Mouse (Mus musculus) intestine, postnatal 0 days (tissue): ENCODE results near the gene Msh4. TPM values are rescaled to one million over a fixed set of nuclear protein-coding genes. Genes with fewer than 3 reads are reported as not detected.

Experiments
- ATAC-seq: fragments of 200-750 bp; cut with Nextera tagmentation; 2 replicates; pipeline ENCODE4 v1.8.0; 2017; ENCODE audit warnings: mild to moderate bottlenecking, moderate TSS enrichment, moderate library complexity
- H3K27ac ChIP-seq: fragments of 300-500 bp; sonication (generic); 2 replicates; pipeline ENCODE4 v1.5.1; 2014; ENCODE audit warnings: mild to moderate bottlenecking, low read depth, low read length, moderate library complexity
- H3K27me3 ChIP-seq: fragments of 300-500 bp; sonication (generic); replicated peaks from 2 replicates; pipeline ENCODE4 v1.6.1; 2014; ENCODE audit warnings: low read length, mixed read lengths; ENCODE audit not compliant: control insufficient read depth, insufficient read depth
- H3K36me3 ChIP-seq: fragments of 300-500 bp; sonication (generic); 2 replicates; pipeline ENCODE4 v1.6.1; 2014; ENCODE audit warnings: mild to moderate bottlenecking, moderate library complexity; ENCODE audit not compliant: control insufficient read depth, insufficient read depth
- H3K4me1 ChIP-seq: fragments of 300-500 bp; sonication (generic); replicated peaks from 2 replicates; pipeline ENCODE4 v1.6.1; 2014; ENCODE audit warnings: antibody characterized with exemption, low read length, mixed read lengths; ENCODE audit not compliant: control insufficient read depth, insufficient read depth
- H3K4me2 ChIP-seq: fragments of 300-500 bp; sonication (generic); replicated peaks from 2 replicates; pipeline ENCODE4 v1.6.1; 2014; ENCODE audit warnings: low read depth, mild to moderate bottlenecking, moderate library complexity
- H3K4me3 ChIP-seq: fragments of 300-500 bp; sonication (generic); 2 replicates; pipeline ENCODE4 v1.5.1; 2014; ENCODE audit warnings: low read depth, low read length
- H3K9ac ChIP-seq: fragments of 300-500 bp; sonication (generic); 2 replicates; pipeline ENCODE4 v1.6.1; 2014; ENCODE audit warnings: mild to moderate bottlenecking, low read depth, low read length
- H3K9me3 ChIP-seq: fragments of 300-500 bp; sonication (generic); 2 replicates; pipeline ENCODE4 v1.6.1; 2016; ENCODE audit warnings: mixed run types; ENCODE audit not compliant: control insufficient read depth
- CTCF ChIP-seq: sonication (generic); IDR thresholded peaks from 2 replicates; pipeline ENCODE4 v1.5.1; 2016; ENCODE audit warnings: low read depth, mild to moderate bottlenecking, control low read depth, antibody characterized with exemption, moderate library complexity
- WGBS: fragments of 180-500 bp; shearing (Covaris S2); extraction: QIAGEN DNeasy Blood & Tissue Kit; methylation state at CpG from one replicate; pipeline ENCODE4 v1.1.7; 2014; 5-methylcytosine and 5-hydroxymethylcytosine counted together
- polyA plus RNA-seq: library from polyadenylated mRNA; unstranded; fragments of >200 nt; fragmentation: Nextera tagmentation; extraction: Ambion mirVana; gene quantifications from 2 replicates; pipeline ENCODE4 v1.2.1, GENCODE M21; 2015

Gene Msh4
- polyA plus RNA-seq, 1 experiment from 2014 or later = 0.04 TPM

DNA sequence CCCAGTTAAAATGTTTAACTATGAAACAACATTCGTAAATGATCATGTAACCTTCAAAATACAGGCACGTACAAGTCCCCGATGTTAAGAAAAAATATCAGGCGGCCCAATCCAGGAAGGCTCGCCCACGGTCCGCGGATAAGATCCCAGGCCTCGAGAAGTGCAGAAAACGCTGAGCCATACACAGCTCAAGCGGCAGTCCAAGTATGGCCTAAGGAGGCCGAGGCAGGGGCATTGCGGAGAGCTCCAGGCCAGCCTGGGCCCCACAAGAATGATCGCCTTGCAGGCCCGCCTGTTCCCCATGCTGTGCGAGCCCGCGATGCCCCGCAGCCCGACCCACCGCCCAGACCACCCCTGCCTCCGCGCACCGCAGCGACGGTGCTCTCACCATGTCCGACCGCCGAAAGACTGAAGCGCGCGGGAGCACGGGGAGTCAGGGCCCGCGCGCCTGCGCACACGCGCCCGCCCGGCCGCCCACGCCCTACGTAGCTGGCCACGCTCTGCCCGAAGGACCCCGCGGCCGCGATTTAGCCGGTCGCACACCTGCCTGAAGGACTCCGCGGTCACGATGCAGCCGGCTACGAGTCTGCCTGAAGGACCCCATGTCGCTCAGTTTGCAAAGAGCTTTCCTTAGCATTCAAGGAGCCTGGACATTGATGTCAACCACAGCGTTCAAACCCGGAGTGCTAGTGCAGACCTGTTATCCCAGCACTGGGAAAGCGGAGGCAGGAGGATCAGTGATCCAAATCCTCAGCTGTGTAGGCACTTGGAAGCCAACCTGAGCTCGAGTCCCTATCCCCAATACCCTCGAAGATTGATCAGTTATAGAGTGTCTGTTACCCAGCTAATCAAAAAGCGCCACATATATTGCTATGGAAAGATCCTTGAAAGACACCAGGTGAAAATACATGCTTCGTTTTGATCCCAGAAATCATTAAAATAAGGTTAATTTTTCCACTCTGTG is 6.9 kb upstream of the Msh4 start, which contains the start of gene Rabggtb:
TSS of gene Rabggtb (minus strand) at position 464 of the 964 bp plus-strand sequence.
- under 1% methylated on average over 65 of the region's 65 CpGs for WGBS
- peak within 1 kb of the TSS; percentile 88 for H3K9ac ChIP-seq
- H3K4me2 ChIP-seq = peak within 1 kb of the TSS; percentile 75
- peaks cover 15% of the 10 kb centered on the region for H3K4me1 ChIP-seq
- H3K36me3 ChIP-seq = peaks cover 34% of the 10 kb centered on the region
- H3K4me3 ChIP-seq = peak within 1 kb of the TSS; percentile 84
- no peaks in the 10 kb centered on the region for H3K27me3 ChIP-seq
- no peaks in the 10 kb centered on the region for H3K9me3 ChIP-seq
- H3K27ac ChIP-seq = peak within 1 kb of the TSS; percentile 88
- TF ChIP-seq CTCF = 0 out of 2 replicates have a peak, but pooled peaks have one; percentile 10
- ATAC-seq = peak; percentile 96

- Histone ChIP-seq H3K4me3 (peak overlapping the region; percentile 84), H3K9me3 (no peaks in the 10 kb centered on the region), H3K27me3 (no peaks in the 10 kb centered on the region), H3K9ac (peak overlapping the region; percentile 88), H3K27ac (peak overlapping the region; percentile 88), H3K4me1 (peaks cover 15% of the 10 kb centered on the region), H3K36me3 (peaks cover 34% of the 10 kb centered on the region), H3K4me2 (peak overlapping the region; percentile 75)
- no peak for TF ChIP-seq CTCF
- WGBS = 1% methylated on average over 12 of the region's 12 CpGs
- ATAC-seq = no peak
Observed at GRCm38 (mm10) chr3:153911882-153912440, 6.0 kb upstream of the Msh4 start.

DNA sequence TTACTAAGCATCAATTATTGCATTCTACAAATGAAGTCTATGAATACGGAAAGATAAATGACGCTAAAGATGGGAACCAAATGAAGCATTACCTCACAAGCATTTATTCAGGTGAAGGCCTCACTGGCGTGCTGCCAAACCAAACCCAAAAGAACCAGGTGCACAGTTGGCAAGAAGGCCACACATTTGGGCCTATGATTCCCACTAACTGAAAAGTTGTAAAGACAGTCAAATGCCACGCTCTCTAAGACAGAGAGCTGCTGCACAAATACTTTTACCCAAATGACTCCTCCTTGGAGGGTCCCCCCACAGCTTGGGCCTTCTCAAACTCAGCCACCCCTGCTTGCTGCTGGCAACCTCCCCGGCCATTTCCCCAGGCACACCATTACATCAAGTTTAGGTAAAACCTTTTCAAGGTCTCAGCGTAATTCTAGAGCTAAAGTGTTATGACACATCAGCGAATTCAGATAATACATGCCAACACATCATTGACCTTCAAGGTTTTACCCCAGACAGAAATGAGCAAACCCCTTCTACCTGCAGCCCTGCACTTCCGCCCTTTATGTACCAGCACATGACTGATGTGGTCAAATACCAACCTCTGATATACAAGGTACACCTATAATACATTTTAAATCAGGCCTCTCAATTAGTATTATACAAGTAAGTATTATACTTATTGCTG is 5.4 kb upstream of the Msh4 start:
- ATAC-seq = no peak
- TF ChIP-seq CTCF = no peak
- H3K9me3 ChIP-seq = no peaks in the 10 kb centered on the region
- peaks cover 15% of the 10 kb centered on the region for H3K4me1 ChIP-seq
- peak overlapping the region; percentile 57 for H3K27ac ChIP-seq
- H3K27me3 ChIP-seq = no peaks in the 10 kb centered on the region
- peak overlapping the region; percentile 75 for H3K4me2 ChIP-seq
- H3K36me3 ChIP-seq = peaks cover 41% of the 10 kb centered on the region
- 22% methylated on average over 8 of the region's 8 CpGs for WGBS
- peak overlapping the region; percentile 84 for H3K4me3 ChIP-seq
- peak overlapping the region; percentile 88 for H3K9ac ChIP-seq

- H3K36me3 ChIP-seq = peaks cover 49% of the 10 kb centered on the region
- no peak for TF ChIP-seq CTCF
- peak overlapping the region; percentile 42 for H3K9ac ChIP-seq
- H3K4me3 ChIP-seq = peak overlapping the region; percentile 84; the same call in 1 of the 2 replicates
- 45% methylated on average over 7 of the region's 7 CpGs for WGBS
- peak overlapping the region; percentile 68 for H3K27ac ChIP-seq
- peaks cover 15% of the 10 kb centered on the region for H3K4me1 ChIP-seq
- no peaks in the 10 kb centered on the region for H3K9me3 ChIP-seq
- H3K4me2 ChIP-seq = peak overlapping the region; percentile 75
- ATAC-seq = no peak
- H3K27me3 ChIP-seq = no peaks in the 10 kb centered on the region
Observed at GRCm38 (mm10) chr3:153910489-153910888, 4.6 kb upstream of the Msh4 start.

DNA sequence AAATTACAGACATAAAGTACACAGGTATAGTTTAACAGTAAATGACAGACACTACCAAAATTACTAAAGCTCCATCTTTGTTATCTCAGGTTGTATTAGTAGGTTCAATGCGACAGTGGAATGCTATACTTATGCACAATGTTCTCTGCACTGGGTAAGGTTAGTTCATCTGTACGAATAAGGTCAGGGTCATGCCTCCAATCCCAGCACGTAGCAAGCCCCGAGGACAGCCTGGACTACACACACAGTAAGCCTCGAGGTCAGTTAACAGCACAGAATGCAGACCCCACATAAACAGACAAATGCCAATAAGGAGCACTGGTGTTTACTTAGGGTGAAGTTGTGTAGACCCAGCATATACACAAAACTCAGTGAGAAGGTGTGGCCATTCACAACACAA is 3.0 kb upstream of the Msh4 start:
- no peak overlapping the region for H3K9ac ChIP-seq
- TF ChIP-seq CTCF = no peak
- no peaks in the 10 kb centered on the region for H3K9me3 ChIP-seq
- H3K36me3 ChIP-seq = peaks cover 65% of the 10 kb centered on the region
- peak overlapping the region; percentile 75; the same call in 1 of the 2 replicates for H3K4me2 ChIP-seq
- H3K27me3 ChIP-seq = no peaks in the 10 kb centered on the region
- no peak overlapping the region for H3K4me3 ChIP-seq
- 0 out of 2 replicates have a peak overlapping the region, but pooled peaks have one; percentile 21 for H3K27ac ChIP-seq
- no peak for ATAC-seq
- peaks cover 15% of the 10 kb centered on the region for H3K4me1 ChIP-seq
- WGBS = 39% methylated on average over 5 of the region's 5 CpGs
